ENCODE assay signal across 14 mouse cellular contexts in genomic region chr12:5111343-5111742, GRCm38 (mm10).
DNase-seq lines count a peak whose midpoint lies in the region; ATAC-seq and TF ChIP-seq lines count a peak whose summit lies in the region.
"Had no signal": no experiment of that assay in that cellular context is flagged by ENCODE, and none has a peak within 500 bp of the region (broad histone marks: within the 10 kb centered on the region; RNA-seq: fewer than 3 reads in every experiment).

No protein-coding gene starts in this region.

- H3K27ac ChIP-seq in hindbrain, embryonic 11.5 days (ENCODE audit: low read depth, low read length): no peak overlapping the region
- H3K27ac ChIP-seq in hindbrain, embryonic 13.5 days: no peak overlapping the region
- H3K27ac ChIP-seq in ES-E14 (ENCODE audit: insufficient read depth, low read depth, low read length, poor library complexity, severe bottlenecking): no peak overlapping the region
- H3K27ac ChIP-seq in midbrain, embryonic 14.5 days (replicated peaks; ENCODE audit: low read depth, low read length): no peak overlapping the region
- H3K27ac ChIP-seq: forebrain, embryonic 12.5 days; limb, embryonic 13.5 days had no signal

- no peak overlapping the region for H3K4me3 ChIP-seq in hindbrain, embryonic 11.5 days (ENCODE audit: low read depth, low read length)
- no peak overlapping the region for H3K4me3 ChIP-seq in hindbrain, embryonic 13.5 days
- no peak overlapping the region for H3K4me3 ChIP-seq in ES-E14 (ENCODE audit: insufficient read depth in 1 of 2, low read depth in 1 of 2, low read length in 2 of 2, poor library complexity in 1 of 2, severe bottlenecking in 1 of 2)
- no peak overlapping the region for H3K4me3 ChIP-seq in midbrain, embryonic 14.5 days (replicated peaks; ENCODE audit: low read depth, low read length)
- H3K4me3 ChIP-seq: forebrain, embryonic 12.5 days; limb, embryonic 13.5 days had no signal

- in situ Hi-C loops in ES-E14 (cut with MboI; ENCODE audit: low sequenced_read_pairs in 2 of 2, unreplicated experiment in 2 of 2): no loop called here

- H3K9me3 ChIP-seq in hindbrain, embryonic 11.5 days (ENCODE audit: control insufficient read depth, low read length): no peaks in the 10 kb centered on the region
- no peaks in the 10 kb centered on the region for H3K9me3 ChIP-seq in hindbrain, embryonic 13.5 days
- no peaks in the 10 kb centered on the region for H3K9me3 ChIP-seq in ES-E14 (ENCODE audit: control insufficient read depth, insufficient read depth, low read depth, low read length)
- no peaks in the 10 kb centered on the region for H3K9me3 ChIP-seq in midbrain, embryonic 14.5 days (ENCODE audit: control insufficient read depth, low read length)
- H3K9me3 ChIP-seq: forebrain, embryonic 12.5 days; limb, embryonic 13.5 days had no signal

- no peak overlapping the region for H3K9ac ChIP-seq in hindbrain, embryonic 11.5 days (ENCODE audit: low read depth, low read length)
- H3K9ac ChIP-seq in hindbrain, embryonic 13.5 days: no peak overlapping the region
- no peak overlapping the region for H3K9ac ChIP-seq in ES-E14 (ENCODE audit: insufficient read depth, low read depth, low read length, poor library complexity, severe bottlenecking)
- H3K9ac ChIP-seq in midbrain, embryonic 14.5 days (replicated peaks; ENCODE audit: low read length): no peak overlapping the region
- H3K9ac ChIP-seq: forebrain, embryonic 12.5 days; limb, embryonic 13.5 days had no signal

- peak; percentile 44 for DNase-seq in hindbrain, embryonic 11.5 days (ENCODE audit: low spot score)
- DNase-seq in 3T3-L1 (ENCODE audit: low read depth, low spot score): peak; percentile 52
- peak; percentile 43 for DNase-seq in ES-E14 (ENCODE audit: low read depth, low spot score)
- DNase-seq in forelimb bud, embryonic 11.5 days (ENCODE audit: low read depth, low spot score): peak; percentile 70
- no peak for DNase-seq in layer of hippocampus, adult 8-10 months (ENCODE audit: low spot score in 2 of 2)
- no peak for DNase-seq in midbrain, embryonic 14.5 days
- DNase-seq: cerebellum, adult 18-20 months; right cerebral cortex, postnatal 25 days; thymus, postnatal 14 days had no signal

- H3K4me2 ChIP-seq in hindbrain, embryonic 11.5 days (replicated peaks; ENCODE audit: low read depth, low read length): no peak overlapping the region
- H3K4me2 ChIP-seq in hindbrain, embryonic 13.5 days: no peak overlapping the region
- no peak overlapping the region for H3K4me2 ChIP-seq in midbrain, embryonic 14.5 days (ENCODE audit: low read length)
- H3K4me2 ChIP-seq: forebrain, embryonic 12.5 days; limb, embryonic 13.5 days had no signal

- H3K36me3 ChIP-seq in hindbrain, embryonic 11.5 days (ENCODE audit: control insufficient read depth, insufficient read depth, low read length): no peaks in the 10 kb centered on the region
- peaks cover 4% of the 10 kb centered on the region; the same call in 1 of the 2 replicates for H3K36me3 ChIP-seq in hindbrain, embryonic 13.5 days
- no peaks in the 10 kb centered on the region for H3K36me3 ChIP-seq in ES-E14 (ENCODE audit: control insufficient read depth, insufficient read depth, low read length, poor library complexity, severe bottlenecking)
- no peaks in the 10 kb centered on the region for H3K36me3 ChIP-seq in midbrain, embryonic 14.5 days (ENCODE audit: control insufficient read depth, insufficient read depth, low read length)
- H3K36me3 ChIP-seq: forebrain, embryonic 12.5 days had no signal

- 68% methylated on average over 3 of the region's 3 CpGs for WGBS in hindbrain, embryonic 11.5 days
- WGBS in hindbrain, embryonic 13.5 days: 66% methylated on average over 3 of the region's 3 CpGs
- 77% methylated on average over 3 of the region's 3 CpGs for WGBS in midbrain, embryonic 14.5 days

- no peaks in the 10 kb centered on the region for H3K4me1 ChIP-seq in hindbrain, embryonic 11.5 days (replicated peaks; ENCODE audit: control insufficient read depth, insufficient read depth, low read length)
- H3K4me1 ChIP-seq in hindbrain, embryonic 13.5 days (replicated peaks): peaks cover 21% of the 10 kb centered on the region
- no peaks in the 10 kb centered on the region for H3K4me1 ChIP-seq in ES-E14 (ENCODE audit: control insufficient read depth in 2 of 2, insufficient read depth in 2 of 2, low read length in 2 of 2, poor library complexity in 1 of 2)
- H3K4me1 ChIP-seq in midbrain, embryonic 14.5 days (ENCODE audit: control insufficient read depth, insufficient read depth, low read length): peaks cover 5% of the 10 kb centered on the region; the same call in 1 of the 2 replicates
- H3K4me1 ChIP-seq: forebrain, embryonic 12.5 days had no signal

- ATAC-seq in hindbrain, embryonic 11.5 days (ENCODE audit: low FRiP score): no peak
- no peak for ATAC-seq in hindbrain, embryonic 13.5 days (ENCODE audit: low FRiP score)
- no peak for ATAC-seq in erythroid progenitor cell, adult 5-6 weeks (replicated peaks; ENCODE audit: low FRiP score, poor library complexity, severe bottlenecking)
- ATAC-seq in midbrain, embryonic 14.5 days (ENCODE audit: low FRiP score, low TSS enrichment): no peak
- ATAC-seq: hindbrain, embryonic 16.5 days had no signal

- no peaks in the 10 kb centered on the region for H3K27me3 ChIP-seq in hindbrain, embryonic 11.5 days (ENCODE audit: control insufficient read depth, insufficient read depth, low read length)
- H3K27me3 ChIP-seq in hindbrain, embryonic 13.5 days: no peaks in the 10 kb centered on the region
- H3K27me3 ChIP-seq in midbrain, embryonic 14.5 days (ENCODE audit: control insufficient read depth, insufficient read depth, low read length): no peaks in the 10 kb centered on the region
- H3K27me3 ChIP-seq: forebrain, embryonic 12.5 days; limb, embryonic 13.5 days had no signal

TF ChIP-seq in ES-E14, 5 proteins besides CTCF, POLR2A, EP300 and RAD21:
- TF ChIP-seq MAFK (IDR thresholded peaks at IDR 0.05; ENCODE audit: insufficient read depth, low read depth, low read length) (no peak), HCFC1 (IDR thresholded peaks at IDR 0.05; ENCODE audit: borderline replicate concordance, insufficient read depth, low read length) (no peak), ZNF384 (IDR thresholded peaks at IDR 0.05; ENCODE audit: low read depth, low read length) (no peak), ZC3H11A (IDR thresholded peaks at IDR 0.05; ENCODE audit: borderline replicate concordance, low read depth, low read length) (no peak), CHD2 (IDR thresholded peaks at IDR 0.05; ENCODE audit: low read depth, low read length) (no peak)
TF ChIP-seq in ES-E14: peak in this region for 0.

Comparison
In these comparisons a context has a peak if more than half of its experiments do, and no peak if none do; other contexts are left out.
1. DNase-seq: peak in hindbrain, embryonic 11.5 days (single experiment), 3T3-L1 (single experiment), ES-E14 (single experiment) and forelimb bud, embryonic 11.5 days (single experiment); none in layer of hippocampus, adult 8-10 months (0 of 2) and midbrain, embryonic 14.5 days (single experiment).